Mouse (Mus musculus): ENCODE results near the gene Rab44. TPM values are rescaled to one million over a fixed set of nuclear protein-coding genes. Genes with fewer than 3 reads are reported as not detected.
A peak's percentile ranks its signal among the peaks of the same experiment; 100 is the strongest.

Gene Rab44
- polyA plus RNA-seq, 1 experiment from 2014 or later, result not detected

- no peak overlapping the region for H3K27ac ChIP-seq (ENCODE audit: low read depth, low read length)
- H3K27me3 ChIP-seq (ENCODE audit: control insufficient read depth, insufficient read depth, low read length), result no peaks in the 10 kb centered on the region
- ATAC-seq (ENCODE audit: low read depth), result no peak
- WGBS, result 77% methylated on average over 8 of the region's 8 CpGs
- H3K36me3 ChIP-seq (ENCODE audit: control insufficient read depth, insufficient read depth, low read length), result no peaks in the 10 kb centered on the region
- peaks cover 6% of the 10 kb centered on the region; the same call in 1 of the 2 replicates for H3K4me1 ChIP-seq (ENCODE audit: control insufficient read depth, insufficient read depth, low read length)
- no peak overlapping the region for H3K9ac ChIP-seq (replicated peaks; ENCODE audit: low read depth, low read length)
- no peaks in the 10 kb centered on the region for H3K9me3 ChIP-seq (ENCODE audit: control insufficient read depth, low read length)
- H3K4me3 ChIP-seq (ENCODE audit: low read depth, low read length), result no peak overlapping the region
- H3K4me2 ChIP-seq (ENCODE audit: low read depth, low read length), result no peak overlapping the region
These were observed 59.2 kb downstream of the Rab44 start for GRCm38 (mm10) chr17:29173165-29173564.

GRCm38 (mm10) chr17:29175693-29176092 is 61.7 kb downstream of the Rab44 start:
- Histone ChIP-seq H3K27me3 (ENCODE audit: control insufficient read depth, insufficient read depth, low read length) (no peaks in the 10 kb centered on the region), H3K36me3 (ENCODE audit: control insufficient read depth, insufficient read depth, low read length) (no peaks in the 10 kb centered on the region), H3K9me3 (ENCODE audit: control insufficient read depth, low read length) (no peaks in the 10 kb centered on the region), H3K4me1 (ENCODE audit: control insufficient read depth, insufficient read depth, low read length) (peaks cover 6% of the 10 kb centered on the region; the same call in 1 of the 2 replicates), H3K27ac (ENCODE audit: low read depth, low read length) (no peak overlapping the region), H3K9ac (replicated peaks; ENCODE audit: low read depth, low read length) (no peak overlapping the region), H3K4me2 (ENCODE audit: low read depth, low read length) (no peak overlapping the region), H3K4me3 (ENCODE audit: low read depth, low read length) (no peak overlapping the region)
- 68% methylated on average over 3 of the region's 3 CpGs for WGBS
- no peak for ATAC-seq (ENCODE audit: low read depth)

- H3K9ac ChIP-seq (replicated peaks; ENCODE audit: low read depth, low read length), result no peak overlapping the region
These were observed 62.7 kb downstream of the Rab44 start for GRCm38 (mm10) chr17:29176391-29177267.

GRCm38 (mm10) chr17:29178503-29179059 is 64.6 kb downstream of the Rab44 start:
- Histone ChIP-seq H3K9ac (replicated peaks; ENCODE audit: low read depth, low read length) (no peak overlapping the region), H3K9me3 (ENCODE audit: control insufficient read depth, low read length) (no peaks in the 10 kb centered on the region), H3K4me1 (ENCODE audit: control insufficient read depth, insufficient read depth, low read length) (peaks cover 6% of the 10 kb centered on the region; the same call in 1 of the 2 replicates), H3K27me3 (ENCODE audit: control insufficient read depth, insufficient read depth, low read length) (no peaks in the 10 kb centered on the region), H3K36me3 (ENCODE audit: control insufficient read depth, insufficient read depth, low read length) (no peaks in the 10 kb centered on the region), H3K4me2 (ENCODE audit: low read depth, low read length) (no peak overlapping the region), H3K4me3 (ENCODE audit: low read depth, low read length) (no peak overlapping the region), H3K27ac (ENCODE audit: low read depth, low read length) (no peak overlapping the region)
- WGBS, result 73% methylated on average over 9 of the region's 9 CpGs
- ATAC-seq (ENCODE audit: low read depth), result no peak

More at GRCm38 (mm10) chr17:29176391-29177267, 62.7 kb downstream of the Rab44 start:
- no peaks in the 10 kb centered on the region for H3K36me3 ChIP-seq (ENCODE audit: control insufficient read depth, insufficient read depth, low read length)
- no peak overlapping the region for H3K27ac ChIP-seq (ENCODE audit: low read depth, low read length)
- no peaks in the 10 kb centered on the region for H3K27me3 ChIP-seq (ENCODE audit: control insufficient read depth, insufficient read depth, low read length)
- no peaks in the 10 kb centered on the region for H3K9me3 ChIP-seq (ENCODE audit: control insufficient read depth, low read length)
- peak; percentile 71 for ATAC-seq (ENCODE audit: low read depth)
- H3K4me3 ChIP-seq (ENCODE audit: low read depth, low read length), result no peak overlapping the region
- peaks cover 6% of the 10 kb centered on the region; the same call in 1 of the 2 replicates for H3K4me1 ChIP-seq (ENCODE audit: control insufficient read depth, insufficient read depth, low read length)
- 19% methylated on average over 9 of the region's 9 CpGs for WGBS
- H3K4me2 ChIP-seq (ENCODE audit: low read depth, low read length), result no peak overlapping the region

GRCm38 (mm10) chr17:29179917-29180316 is 66.0 kb downstream of the Rab44 start:
- Histone ChIP-seq H3K9ac (replicated peaks; ENCODE audit: low read depth, low read length) (no peak overlapping the region), H3K4me2 (ENCODE audit: low read depth, low read length) (no peak overlapping the region), H3K4me1 (ENCODE audit: control insufficient read depth, insufficient read depth, low read length) (peaks cover 6% of the 10 kb centered on the region; the same call in 1 of the 2 replicates), H3K27ac (ENCODE audit: low read depth, low read length) (no peak overlapping the region), H3K27me3 (ENCODE audit: control insufficient read depth, insufficient read depth, low read length) (no peaks in the 10 kb centered on the region), H3K9me3 (ENCODE audit: control insufficient read depth, low read length) (no peaks in the 10 kb centered on the region), H3K4me3 (ENCODE audit: low read depth, low read length) (no peak overlapping the region), H3K36me3 (ENCODE audit: control insufficient read depth, insufficient read depth, low read length) (no peaks in the 10 kb centered on the region)
- 90% methylated on average over 6 of the region's 6 CpGs for WGBS
- ATAC-seq (ENCODE audit: low read depth), result no peak

- Histone ChIP-seq H3K9me3 (ENCODE audit: control insufficient read depth, low read length) (no peaks in the 10 kb centered on the region), H3K9ac (replicated peaks; ENCODE audit: low read depth, low read length) (no peak overlapping the region), H3K4me1 (ENCODE audit: control insufficient read depth, insufficient read depth, low read length) (peaks cover 6% of the 10 kb centered on the region; the same call in 1 of the 2 replicates), H3K36me3 (ENCODE audit: control insufficient read depth, insufficient read depth, low read length) (no peaks in the 10 kb centered on the region), H3K27ac (ENCODE audit: low read depth, low read length) (no peak overlapping the region), H3K27me3 (ENCODE audit: control insufficient read depth, insufficient read depth, low read length) (no peaks in the 10 kb centered on the region), H3K4me3 (ENCODE audit: low read depth, low read length) (no peak overlapping the region), H3K4me2 (ENCODE audit: low read depth, low read length) (no peak overlapping the region)
- ATAC-seq (ENCODE audit: low read depth), result no peak
- 79% methylated on average over 4 of the region's 4 CpGs for WGBS
These were observed 66.6 kb downstream of the Rab44 start for GRCm38 (mm10) chr17:29180406-29181127.

- no peaks in the 10 kb centered on the region for H3K27me3 ChIP-seq (ENCODE audit: control insufficient read depth, insufficient read depth, low read length)
- H3K9ac ChIP-seq (replicated peaks; ENCODE audit: low read depth, low read length), result no peak overlapping the region
- no peak for ATAC-seq (ENCODE audit: low read depth)
- WGBS, result 85% methylated on average over 5 of the region's 5 CpGs
- no peaks in the 10 kb centered on the region for H3K36me3 ChIP-seq (ENCODE audit: control insufficient read depth, insufficient read depth, low read length)
- H3K9me3 ChIP-seq (ENCODE audit: control insufficient read depth, low read length), result no peaks in the 10 kb centered on the region
- no peak overlapping the region for H3K4me3 ChIP-seq (ENCODE audit: low read depth, low read length)
- no peak overlapping the region for H3K27ac ChIP-seq (ENCODE audit: low read depth, low read length)
- peaks cover 2% of the 10 kb centered on the region; the same call in 1 of the 2 replicates for H3K4me1 ChIP-seq (ENCODE audit: control insufficient read depth, insufficient read depth, low read length)
- H3K4me2 ChIP-seq (ENCODE audit: low read depth, low read length), result no peak overlapping the region
These were observed 67.8 kb downstream of the Rab44 start for GRCm38 (mm10) chr17:29181751-29182150.

GRCm38 (mm10) chr17:29183162-29183561 is 69.2 kb downstream of the Rab44 start:
- Histone ChIP-seq H3K4me3 (ENCODE audit: low read depth, low read length) (no peak overlapping the region), H3K9me3 (ENCODE audit: control insufficient read depth, low read length) (no peaks in the 10 kb centered on the region), H3K9ac (replicated peaks; ENCODE audit: low read depth, low read length) (no peak overlapping the region), H3K4me2 (ENCODE audit: low read depth, low read length) (no peak overlapping the region), H3K4me1 (ENCODE audit: control insufficient read depth, insufficient read depth, low read length) (0 out of 2 replicates have a peak, but pooled peaks cover 6% of the 10 kb centered on the region), H3K27ac (ENCODE audit: low read depth, low read length) (no peak overlapping the region), H3K27me3 (ENCODE audit: control insufficient read depth, insufficient read depth, low read length) (no peaks in the 10 kb centered on the region), H3K36me3 (ENCODE audit: control insufficient read depth, insufficient read depth, low read length) (no peaks in the 10 kb centered on the region)
- ATAC-seq (ENCODE audit: low read depth), result no peak
- 65% methylated on average over 11 of the region's 11 CpGs for WGBS
